Mouse (Mus musculus) c-Kit-positive CD71-positive TER-119-positive erythroid progenitor cells, embryonic 14.5 days (primary cell): ENCODE data around the gene Cyp51.
"Not testable (repeated sequence)": the region's sequence is repeated elsewhere in the genome, so short reads cannot be mapped to it uniquely, and the experiment has no call there.

Experiments used
- DNase-seq: peaks from one replicate; pipeline ENCODE4 v3.0.0-alpha.2; 2013; ENCODE audit warnings: low spot score

Gene Cyp51

GRCm38 (mm10) chr5:4104341-4105040 is at the start of gene Cyp51:
Gene Cyp51 (minus strand): TSS chr5:4104746.
- DNase-seq, result peak; percentile 88

GRCm38 (mm10) chr5:4112570-4113098 is 8.1 kb upstream of the Cyp51 start:
- DNase-seq, result no peak

GRCm38 (mm10) chr5:4107056-4107455 is 2.5 kb upstream of the Cyp51 start:
- not testable (repeated sequence) for DNase-seq

GRCm38 (mm10) chr5:4105651-4106186 is 1.2 kb upstream of the Cyp51 start:
- DNase-seq, result no peak

- DNase-seq, result peak; percentile 13
Observed at GRCm38 (mm10) chr5:4103626-4104340, 763 bp downstream of the Cyp51 start.

- DNase-seq, result peak; percentile 25
Observed at GRCm38 (mm10) chr5:4101770-4102169, 2.8 kb downstream of the Cyp51 start.

GRCm38 (mm10) chr5:4101031-4101430 is 3.5 kb downstream of the Cyp51 start:
- DNase-seq, result no peak

GRCm38 (mm10) chr5:4094471-4094870 is 10.1 kb downstream of the Cyp51 start:
- no peak for DNase-seq

GRCm38 (mm10) chr5:4088190-4088589 is 16.4 kb downstream of the Cyp51 start:
- no peak for DNase-seq

GRCm38 (mm10) chr5:4086309-4086708 is 18.2 kb downstream of the Cyp51 start:
- no peak for DNase-seq

GRCm38 (mm10) chr5:4084948-4085347 is 19.6 kb downstream of the Cyp51 start:
- DNase-seq, result no peak

- no peak for DNase-seq
Observed at GRCm38 (mm10) chr5:4081513-4081912, 23.0 kb downstream of the Cyp51 start.

GRCm38 (mm10) chr5:4080861-4081260 is 23.7 kb downstream of the Cyp51 start:
- DNase-seq, result no peak

- DNase-seq, result no peak
Observed at GRCm38 (mm10) chr5:4079086-4079485, 25.5 kb downstream of the Cyp51 start.

GRCm38 (mm10) chr5:4067203-4067602 is 37.3 kb downstream of the Cyp51 start:
- DNase-seq, result no peak

GRCm38 (mm10) chr5:4066476-4067115 is 38.0 kb downstream of the Cyp51 start:
- no peak for DNase-seq

GRCm38 (mm10) chr5:4060313-4060712 is 44.2 kb downstream of the Cyp51 start:
- no peak for DNase-seq

GRCm38 (mm10) chr5:4040922-4041321 is 63.6 kb downstream of the Cyp51 start:
- no peak for DNase-seq

- no peak for DNase-seq
Observed at GRCm38 (mm10) chr5:4040372-4040771, 64.2 kb downstream of the Cyp51 start.

GRCm38 (mm10) chr5:4039351-4039750 is 65.2 kb downstream of the Cyp51 start:
- DNase-seq, result no peak

GRCm38 (mm10) chr5:4036686-4037085 is 67.9 kb downstream of the Cyp51 start:
- DNase-seq, result peak; percentile 4

- no peak for DNase-seq
Observed at GRCm38 (mm10) chr5:4031846-4032245, 72.7 kb downstream of the Cyp51 start.
